Mouse (Mus musculus) olfactory bulb, adult 2 months (tissue): ENCODE results near the gene Rad9a.

Source experiments
- CTCF ChIP-seq: fragments of 200-500 bp; IDR thresholded peaks from 2 replicates; pipeline ENCODE4 v1.5.1; 2012; ENCODE audit warnings: low read depth, mild to moderate bottlenecking, low read length, moderate library complexity; ENCODE audit not compliant: insufficient read depth
- POLR2A ChIP-seq: fragments of 200-500 bp; IDR thresholded peaks from 2 replicates; pipeline ENCODE4 v1.6.1; 2012; ENCODE audit warnings: mild to moderate bottlenecking, low read depth, low read length, moderate library complexity; ENCODE audit not compliant: insufficient read depth

- TF ChIP-seq CTCF (no peak), POLR2A (no peak)
Observed at GRCm38 (mm10) chr19:4220416-4220815, 19.0 kb upstream of the Rad9a start.
